Mouse (Mus musculus) heart, postnatal 14 days (tissue): Measurements from ENCODE around the gene Usp4. TPM values are rescaled to one million over a fixed set of nuclear protein-coding genes. Genes with fewer than 3 reads are reported as not detected.

Source experiments
- DNase-seq, 2 experiments: peaks; one replicate each; pipeline ENCODE4 v3.0.0; 2021 to 2022
- intact Hi-C: fragments of 180-260 bp; cut with DNase I; formaldehyde crosslinking; loops from one replicate; pipeline ENCODE4 v1.15.1; 2025
- total RNA-seq, 2 experiments: library from RNA; stranded (reverse); gene quantifications; 2 replicates each; pipeline ENCODE4 v1.2.3; 2021

The Usp4 gene
- total RNA-seq, 2 experiments from 2014 or later = 76.5 to 83.6 TPM

- intact Hi-C loops = no loop called here
- DNase-seq = peak; percentile 5 to 39
Observed at GRCm38 (mm10) chr9:108401186-108401960, 53.7 kb downstream of the Usp4 start.

- intact Hi-C loops = no loop called here
- DNase-seq = no peak
Observed at GRCm38 (mm10) chr9:108403081-108403480, 55.4 kb downstream of the Usp4 start.

GRCm38 (mm10) chr9:108404451-108404850, 56.8 kb downstream of the Usp4 start:
- DNase-seq = no peak
- intact Hi-C loops = no loop called here

- intact Hi-C loops = no loop called here
- no peak for DNase-seq
Observed at GRCm38 (mm10) chr9:108409535-108409934, 61.9 kb downstream of the Usp4 start.

- intact Hi-C loops = loop anchor here (5.0 kb wide), 1 partner anchor 41 kb away; no protein-coding TSS in a partner anchor
- no peak for DNase-seq
Observed at GRCm38 (mm10) chr9:108411381-108411942, 63.8 kb downstream of the Usp4 start.

GRCm38 (mm10) chr9:108412221-108412620, 64.6 kb downstream of the Usp4 start:
- peak; percentile 22 to 29 for DNase-seq
- intact Hi-C loops = loop anchor here (5.0 kb wide), 1 partner anchor 40 kb away; no protein-coding TSS in a partner anchor

- intact Hi-C loops = loop anchor here (10.0 kb wide), 1 partner anchor 324 kb away; no protein-coding TSS in a partner anchor
- no peak for DNase-seq
Observed at GRCm38 (mm10) chr9:108428384-108428783, 80.7 kb downstream of the Usp4 start, which contains the start of gene Ccdc36. Gene Ccdc36, minus strand, starts transcription at chr9:108428484.

GRCm38 (mm10) chr9:108431431-108432067, 83.9 kb downstream of the Usp4 start:
- DNase-seq = no peak
- intact Hi-C loops = no loop called here

GRCm38 (mm10) chr9:108436182-108436581, 88.5 kb downstream of the Usp4 start, which contains the start of gene BC048562:
Gene BC048562, plus strand, starts transcription at chr9:108436482.
- intact Hi-C loops = no loop called here
- DNase-seq = no peak

GRCm38 (mm10) chr9:108439176-108439575, 91.5 kb downstream of the Usp4 start:
- intact Hi-C loops = no loop called here
- no peak for DNase-seq

GRCm38 (mm10) chr9:108440485-108440884, 92.8 kb downstream of the Usp4 start:
- no peak for DNase-seq
- intact Hi-C loops = no loop called here

GRCm38 (mm10) chr9:108441236-108441919, 93.7 kb downstream of the Usp4 start:
- intact Hi-C loops = no loop called here
- no peak for DNase-seq

Other genes starting within 250 kb of the Usp4 start
- gene Bsn, start 157.5 kb upstream of the Usp4 start, total RNA-seq = under 1 TPM; 0.05 to 0.07 TPM
- 100 to 1,000 TPM; 362 to 379 TPM for gene Dag1, start 83.9 kb upstream of the Usp4 start, total RNA-seq
- gene Nicn1, start 57.4 kb upstream of the Usp4 start, total RNA-seq = 10 to 100 TPM; 18.4 to 19.8 TPM
- gene Amt, start 51.0 kb upstream of the Usp4 start, total RNA-seq = 1 to 10 TPM; 5.4 to 7.0 TPM
- gene Rhoa, start 41.7 kb upstream of the Usp4 start, total RNA-seq = 100 to 1,000 TPM; 250 to 262 TPM
- 10 to 100 TPM; 25.4 to 25.5 TPM for gene Tcta, start 41.7 kb upstream of the Usp4 start, total RNA-seq
- 100 to 1,000 TPM; 156 to 161 TPM for gene Gpx1, start 8.9 kb upstream of the Usp4 start, total RNA-seq
- gene 1700102P08Rik, start 45.0 kb downstream of the Usp4 start, total RNA-seq = under 1 TPM; 0.67 to 0.90 TPM
- gene Ccdc36, start 80.6 kb downstream of the Usp4 start, total RNA-seq = not detected
- gene BC048562, start 88.6 kb downstream of the Usp4 start, total RNA-seq = not detected
- 10 to 100 TPM; 23.6 to 29.4 TPM for gene Ccdc71, start 112.7 kb downstream of the Usp4 start, total RNA-seq
- 10 to 100 TPM; 15.0 to 15.2 TPM for gene Klhdc8b, start 113.7 kb downstream of the Usp4 start, total RNA-seq
- 100 to 1,000 TPM; 355 to 379 TPM for gene Lamb2, start 131.9 kb downstream of the Usp4 start, total RNA-seq
- gene Usp19, start 142.7 kb downstream of the Usp4 start, total RNA-seq = 100 to 1,000 TPM; 101 to 108 TPM
- gene Qars, start 159.9 kb downstream of the Usp4 start, total RNA-seq = 10 to 100 TPM; 75.9 to 81.0 TPM
- gene Qrich1, start 169.0 kb downstream of the Usp4 start, total RNA-seq = 10 to 100 TPM; 68.4 to 70.1 TPM
- gene Impdh2, start 212.4 kb downstream of the Usp4 start, total RNA-seq = 10 to 100 TPM; 47.0 to 54.5 TPM
- 10 to 100 TPM; 53.1 to 59.8 TPM for gene Ndufaf3, start 219.6 kb downstream of the Usp4 start, total RNA-seq
- 10 to 100 TPM; 18.7 to 21.4 TPM for gene Dalrd3, start 222.0 kb downstream of the Usp4 start, total RNA-seq
- 10 to 100 TPM; 21.2 to 23.9 TPM for gene Wdr6, start 230.9 kb downstream of the Usp4 start, total RNA-seq
- gene P4htm, start 249.8 kb downstream of the Usp4 start, total RNA-seq = 10 to 100 TPM; 14.3 to 16.6 TPM